Mouse (Mus musculus): ENCODE results near the gene Slc30a7. TPM values are rescaled to one million over a fixed set of nuclear protein-coding genes. Genes with fewer than 3 reads are reported as not detected.

Slc30a7 gene
- polyA plus RNA-seq, 1 experiment from 2014 or later = 14.2 TPM

Small RNA genes lying within 50 kb of the gene (microRNA-seq; reads per million reads assigned to microRNA genes)
- gene Mir669n = not detected

Other genes starting within 250 kb of the Slc30a7 start
- gene Dph5, start 119.6 kb downstream of the Slc30a7 start, polyA plus RNA-seq (2015; fragmentation: Nextera tagmentation; extraction: Ambion mirVana) = 21.8 and 22.1 TPM in 2 replicates
- gene Extl2, start 56 bp upstream of the Slc30a7 start, polyA plus RNA-seq (2015; fragmentation: Nextera tagmentation; extraction: Ambion mirVana) = 30.0 and 30.1 TPM in 2 replicates
- 30.8 and 39.8 TPM in 2 replicates for gene Vcam1, start 122.3 kb upstream of the Slc30a7 start, polyA plus RNA-seq (2015; fragmentation: Nextera tagmentation; extraction: Ambion mirVana)
- gene Gpr88, start 246.1 kb upstream of the Slc30a7 start, polyA plus RNA-seq (2015; fragmentation: Nextera tagmentation; extraction: Ambion mirVana) = 2.6 and 2.7 TPM in 2 replicates